Mouse (Mus musculus) bone marrow, adult 2 months (tissue): ENCODE measurements at regions not wholly inside any gene's neighbourhood (a gene's known extent, or its start where the extent isn't known, plus 50 kb on each side); places are given as distances from the start of the nearest gene placed in this dataset.

Experiments used
- CTCF ChIP-seq: fragments of 200-500 bp; IDR thresholded peaks from 2 replicates; pipeline ENCODE4 v1.5.1; 2011; ENCODE audit warnings: low read length, control low read depth; ENCODE audit not compliant: control insufficient read depth, insufficient read depth
- POLR2A ChIP-seq: fragments of 200-500 bp; IDR thresholded peaks from 2 replicates; pipeline ENCODE4 v1.6.1; 2011; ENCODE audit warnings: low read depth, mild to moderate bottlenecking, control low read depth, low read length, borderline replicate concordance; ENCODE audit not compliant: control insufficient read depth

GRCm38 (mm10) chr2:79052226-79052625 is 184.3 kb downstream of the Ube2e3 start:
- TF ChIP-seq POLR2A, result no peak
- no peak for TF ChIP-seq CTCF
